Mouse (Mus musculus) A20 (cell line): ENCODE results near the gene Gm28539.
"Not testable (repeated sequence)": the region's sequence is repeated elsewhere in the genome, so short reads cannot be mapped to it uniquely, and the experiment has no call there.

ENCODE experiments used
- DNase-seq: peaks from one replicate; pipeline ENCODE4 v3.0.0-alpha.2; 2011; ENCODE audit warnings: low read depth, low spot score

Gm28539 gene

DNA sequence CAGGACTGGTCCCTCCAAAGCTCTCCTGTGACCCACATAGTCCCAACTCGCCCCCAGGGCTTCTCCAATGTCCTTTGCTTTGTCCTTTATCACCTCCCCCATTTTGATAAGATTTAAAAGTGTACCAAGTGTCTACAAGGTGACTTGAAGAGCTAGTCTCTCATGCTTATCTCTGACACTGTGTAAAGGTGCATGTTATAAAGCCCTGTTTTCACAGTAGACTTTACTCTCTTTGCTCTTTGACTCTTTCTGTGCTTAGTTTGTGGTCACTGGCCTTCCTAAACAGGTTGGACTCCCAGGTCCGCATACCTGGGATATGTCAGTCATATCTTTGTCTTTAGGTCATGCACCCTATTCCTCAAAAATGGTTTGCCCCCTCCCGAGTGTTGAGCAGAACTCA, 118.7 kb downstream of the Gm28539 start:
- DNase-seq: no peak

GRCm38 (mm10) chr16:18963486-18963885, 127.1 kb downstream of the Gm28539 start:
- peak; percentile 78 for DNase-seq

DNA sequence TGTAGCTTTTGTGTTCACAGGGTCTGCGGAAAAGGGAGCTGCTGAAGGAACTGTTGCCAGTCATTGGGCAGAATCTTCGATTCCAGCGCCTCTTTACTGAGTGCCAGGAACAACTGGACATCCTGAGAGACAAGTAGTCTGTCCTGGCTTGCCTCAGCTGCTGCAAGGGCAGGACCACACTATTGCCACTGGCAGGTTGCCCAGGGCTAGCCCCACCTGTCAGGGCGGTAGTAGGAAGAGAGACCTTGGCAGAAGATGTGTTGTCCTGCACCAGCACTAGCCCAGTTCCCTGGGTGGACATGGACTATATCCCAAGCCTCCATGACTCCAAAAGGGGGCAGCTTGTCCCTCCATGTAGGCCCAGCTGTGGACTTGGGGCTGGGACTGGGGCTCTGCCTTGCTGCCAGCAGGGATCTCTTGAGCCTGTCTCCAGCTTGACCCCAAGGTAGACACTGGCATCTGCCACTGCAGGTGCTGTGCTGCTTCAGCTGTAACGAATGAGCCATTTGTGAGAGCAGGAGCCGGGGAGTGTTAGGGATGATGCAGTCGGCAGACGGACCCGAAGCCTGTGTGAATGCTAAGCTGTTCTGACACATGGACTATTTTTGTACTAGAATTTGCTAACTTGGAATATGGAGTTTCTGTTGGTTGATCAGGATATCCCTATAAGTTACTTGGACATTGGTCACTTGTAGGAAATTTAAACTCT, 133.2 kb downstream of the Gm28539 start:
- no peak for DNase-seq

- DNase-seq: no peak
Measured at GRCm38 (mm10) chr16:18970837-18971236, 134.5 kb downstream of the Gm28539 start.

DNA sequence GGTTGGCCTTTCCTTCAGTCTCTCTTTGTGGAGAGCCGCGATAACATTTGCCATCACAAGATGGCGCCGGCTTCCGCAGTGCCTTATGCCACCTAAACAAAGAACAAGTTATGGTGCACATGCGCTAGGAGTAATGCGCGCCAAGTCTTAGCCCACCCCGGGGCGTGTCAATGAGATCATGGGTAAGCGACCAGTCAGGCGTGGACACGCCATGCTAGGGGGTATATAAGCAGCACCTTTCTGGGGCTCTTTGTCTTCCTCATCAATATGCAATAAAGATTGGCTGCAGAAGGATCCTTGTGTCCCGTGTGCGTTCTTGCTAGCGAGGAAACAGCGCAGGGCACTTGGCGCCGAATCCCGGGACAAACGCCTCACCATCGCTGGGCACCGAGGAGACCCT, 139.3 kb downstream of the Gm28539 start:
- DNase-seq: not testable (repeated sequence)

DNA sequence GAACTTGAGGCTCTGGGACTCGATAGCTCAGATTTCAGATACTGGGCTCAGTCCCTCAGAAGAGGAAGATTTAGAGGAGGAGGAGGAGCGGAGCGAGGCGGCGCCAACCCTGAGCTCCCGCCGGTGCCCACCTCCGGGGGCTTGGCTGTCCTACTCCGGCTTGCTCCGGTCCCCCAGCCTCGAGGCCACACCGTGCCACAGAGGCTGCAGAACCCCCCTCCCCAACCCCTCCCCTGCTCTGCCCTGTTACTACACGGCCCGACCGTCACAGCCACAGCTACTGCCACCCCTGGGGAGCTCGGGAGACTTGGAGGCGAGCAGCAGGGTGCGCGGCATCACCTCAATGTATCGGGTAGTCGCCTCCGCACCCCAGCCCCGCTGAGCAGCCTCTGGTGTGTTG, 139.9 kb downstream of the Gm28539 start:
- DNase-seq: no peak

DNA sequence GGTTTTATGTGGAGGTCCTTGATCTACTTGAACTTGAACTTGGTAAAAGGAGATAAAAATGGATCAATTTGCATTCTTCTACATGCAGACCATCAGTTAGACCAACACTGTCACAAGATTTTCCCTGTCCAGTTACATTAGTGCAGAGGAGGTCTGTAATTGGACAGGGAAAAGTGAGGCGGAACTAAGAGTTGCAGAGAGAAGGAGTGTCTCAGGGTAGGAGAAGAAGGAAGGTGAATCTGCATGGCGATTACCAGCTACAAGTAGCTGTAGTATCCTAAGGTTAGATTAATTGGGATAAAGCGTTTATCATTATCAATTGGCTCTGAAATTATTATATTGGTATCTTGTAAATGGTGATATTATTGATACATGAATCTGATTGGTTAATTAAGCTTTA, 150.0 kb downstream of the Gm28539 start:
- no peak for DNase-seq

- no peak for DNase-seq
Measured at GRCm38 (mm10) chr16:18986860-18987259, 150.5 kb downstream of the Gm28539 start.

DNA sequence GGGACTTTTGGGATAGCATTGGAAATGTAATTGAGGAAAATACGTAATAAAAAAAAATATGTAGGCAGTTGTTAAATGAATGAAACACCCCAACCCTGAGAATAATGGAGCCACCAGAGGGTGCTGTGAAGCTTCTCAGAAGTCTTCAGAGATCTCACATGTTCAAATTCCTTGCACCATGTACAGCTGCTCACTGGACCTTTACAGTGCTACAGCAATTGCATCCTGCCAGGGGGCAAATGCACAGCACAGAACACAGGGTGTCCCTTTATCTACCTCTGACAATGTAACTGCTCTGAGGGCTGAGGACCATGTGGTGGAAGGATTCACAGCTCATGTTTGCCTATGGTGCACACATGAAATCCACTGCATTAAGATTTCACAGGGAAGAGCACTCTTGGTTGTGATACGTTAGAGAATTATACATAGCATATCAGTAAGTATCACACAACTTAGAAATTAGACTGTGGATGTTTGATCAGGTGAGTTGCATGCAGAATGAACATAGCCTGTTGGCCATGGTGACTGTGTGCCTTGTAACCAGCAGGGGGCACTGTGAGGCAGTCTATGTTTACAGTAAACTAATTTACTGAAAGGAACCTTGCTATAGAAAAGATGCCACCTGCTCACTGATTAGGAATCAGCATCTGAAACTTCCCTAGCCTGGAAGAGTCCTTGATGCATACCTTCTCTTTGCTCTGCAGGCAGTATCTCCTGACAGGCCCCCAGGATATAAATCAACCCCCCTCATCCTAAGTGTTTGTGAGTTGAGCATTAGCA, 166.4 kb downstream of the Gm28539 start:
- DNase-seq: peak; percentile 91

- DNase-seq: peak; percentile 70
Measured at GRCm38 (mm10) chr16:19003757-19004156, 167.4 kb downstream of the Gm28539 start.

- peak; percentile 51 for DNase-seq
Measured at GRCm38 (mm10) chr16:19005298-19005697, 168.9 kb downstream of the Gm28539 start.
